ENCODE assay signal across 6 mouse cellular contexts in genomic region chr1:37524122-37524521, GRCm38 (mm10). TPM values are rescaled to one million over a fixed set of nuclear protein-coding genes. Genes with fewer than 3 reads are reported as not detected.
DNase-seq lines count a peak whose midpoint lies in the region; ATAC-seq and TF ChIP-seq lines count a peak whose summit lies in the region.
"Not testable (repeated sequence)": the region's sequence is repeated elsewhere in the genome, so short reads cannot be mapped to it uniquely, and the experiment has no call there.

No protein-coding gene starts in this region.

- 76% methylated on average over 4 of the region's 4 CpGs for WGBS in intestine, embryonic 15.5 days
- WGBS in intestine, postnatal 0 days = 50% methylated on average over 4 of the region's 4 CpGs
- 62% methylated on average over 4 of the region's 4 CpGs for WGBS in lung, postnatal 0 days
- WGBS in small intestine, adult 2 months = 45% methylated on average over 4 of the region's 4 CpGs
- WGBS in stomach, embryonic 15.5 days = 70% methylated on average over 4 of the region's 4 CpGs
- 52% methylated on average over 4 of the region's 4 CpGs for WGBS in stomach, postnatal 0 days

- H3K4me2 ChIP-seq in intestine, embryonic 15.5 days (replicated peaks); intestine, postnatal 0 days (replicated peaks; ENCODE audit: low read depth); lung, postnatal 0 days (replicated peaks; ENCODE audit: low read depth, low read length); stomach, embryonic 15.5 days; stomach, postnatal 0 days (replicated peaks; ENCODE audit: low read depth): not testable (repeated sequence)

- 0 out of 2 replicates have a peak overlapping the region, but pooled peaks have one; percentile 41 for H3K27ac ChIP-seq in intestine, embryonic 15.5 days
- H3K27ac ChIP-seq in intestine, postnatal 0 days (ENCODE audit: low read depth, low read length) = peak overlapping the region; percentile 90
- not testable (repeated sequence) for H3K27ac ChIP-seq in lung, postnatal 0 days (ENCODE audit: low read length); stomach, embryonic 15.5 days; stomach, postnatal 0 days (replicated peaks)
- peak overlapping the region; percentile 99 for H3K27ac ChIP-seq in small intestine, adult 2 months (ENCODE audit: insufficient read depth, low read depth, low read length)

- not testable (repeated sequence) for H3K9me3 ChIP-seq in intestine, embryonic 15.5 days; intestine, postnatal 0 days (ENCODE audit: control insufficient read depth); lung, postnatal 0 days (ENCODE audit: low read length); stomach, embryonic 15.5 days; stomach, postnatal 0 days (ENCODE audit: control insufficient read depth, low read length)

- not testable (repeated sequence) for H3K9ac ChIP-seq in intestine, embryonic 15.5 days; intestine, postnatal 0 days (ENCODE audit: low read depth, low read length); lung, postnatal 0 days (replicated peaks; ENCODE audit: low read depth); stomach, embryonic 15.5 days; stomach, postnatal 0 days (ENCODE audit: low read length)

- TF ChIP-seq CTCF in intestine, postnatal 0 days (IDR thresholded peaks at IDR 0.05; ENCODE audit: low read depth); lung, postnatal 0 days (IDR thresholded peaks at IDR 0.05); small intestine, adult 2 months (IDR thresholded peaks at IDR 0.05; ENCODE audit: extremely low read depth, insufficient read length, insufficient replicate concordance, low read depth, low read length); stomach, postnatal 0 days (IDR thresholded peaks at IDR 0.05; ENCODE audit: low read depth): not testable (repeated sequence)

- peak; percentile 32 for DNase-seq in lung, postnatal 0 days (ENCODE audit: low spot score)
- not testable (repeated sequence) for DNase-seq in stomach, postnatal 0 days (ENCODE audit: low spot score)

- not testable (repeated sequence) for TF ChIP-seq EP300 in lung, postnatal 0 days (IDR thresholded peaks at IDR 0.05); stomach, postnatal 0 days (optimal IDR thresholded peaks at IDR 0.05)

- not testable (repeated sequence) for H3K36me3 ChIP-seq in intestine, embryonic 15.5 days; intestine, postnatal 0 days (ENCODE audit: control insufficient read depth, insufficient read depth); lung, postnatal 0 days (ENCODE audit: insufficient read depth, low read length); stomach, embryonic 15.5 days; stomach, postnatal 0 days (ENCODE audit: control insufficient read depth, insufficient read depth, low read length)
- peaks cover 38% of the 10 kb centered on the region for H3K36me3 ChIP-seq in small intestine, adult 2 months (ENCODE audit: control insufficient read depth, insufficient read depth, low read length)

- H3K27me3 ChIP-seq in intestine, embryonic 15.5 days (replicated peaks); intestine, postnatal 0 days (replicated peaks; ENCODE audit: control insufficient read depth, insufficient read depth, low read length); lung, postnatal 0 days (replicated peaks; ENCODE audit: insufficient read depth, low read length); small intestine, adult 2 months (ENCODE audit: control insufficient read depth, insufficient read depth, low read length); stomach, embryonic 15.5 days (replicated peaks); stomach, postnatal 0 days (ENCODE audit: control insufficient read depth, insufficient read depth, low read length): not testable (repeated sequence)

- not testable (repeated sequence) for H3K4me1 ChIP-seq in intestine, embryonic 15.5 days (replicated peaks); lung, postnatal 0 days (ENCODE audit: insufficient read depth, low read depth, low read length); stomach, embryonic 15.5 days; stomach, postnatal 0 days (replicated peaks; ENCODE audit: control insufficient read depth, insufficient read depth)
- peaks cover 12% of the 10 kb centered on the region; the same call in 1 of the 2 replicates for H3K4me1 ChIP-seq in intestine, postnatal 0 days (replicated peaks; ENCODE audit: control insufficient read depth, insufficient read depth, low read length)
- H3K4me1 ChIP-seq in small intestine, adult 2 months (ENCODE audit: control insufficient read depth, insufficient read depth, insufficient read length, low read length) = peaks cover 44% of the 10 kb centered on the region; the same call in 1 of the 2 replicates

- not testable (repeated sequence) for H3K4me3 ChIP-seq in intestine, embryonic 15.5 days (replicated peaks); intestine, postnatal 0 days (ENCODE audit: low read depth, low read length); lung, postnatal 0 days (ENCODE audit: low read depth, low read length); small intestine, adult 2 months (ENCODE audit: low read depth, low read length); stomach, embryonic 15.5 days (replicated peaks); stomach, postnatal 0 days (ENCODE audit: low read depth, low read length)

- TF ChIP-seq POLR2A in small intestine, adult 2 months (IDR thresholded peaks at IDR 0.05; ENCODE audit: low read depth, low read length) = not testable (repeated sequence)

- peak; percentile 66 for ATAC-seq in intestine, embryonic 15.5 days
- peak; percentile 40 for ATAC-seq in intestine, postnatal 0 days
- ATAC-seq in lung, postnatal 0 days = peak; percentile 81
- peak; percentile 78 for ATAC-seq in stomach, embryonic 15.5 days (ENCODE audit: insufficient read depth, low FRiP score, low read depth)
- peak; percentile 89 for ATAC-seq in stomach, postnatal 0 days (ENCODE audit: low FRiP score, low TSS enrichment)

RNA-seq across cellular contexts. Expression of gene Mgat4a, which starts 16.7 kb away (rescaled TPM):
- 44.5 and 46.3 TPM in 2 replicates for polyA plus RNA-seq in intestine, embryonic 15.5 days (2015; fragmentation: Nextera tagmentation; extraction: Ambion mirVana)
- polyA plus RNA-seq in intestine, postnatal 0 days (2015; fragmentation: Nextera tagmentation; extraction: Ambion mirVana) = 59.1 and 64.0 TPM in 2 replicates
- 5.4 and 6.0 TPM in 2 replicates for polyA plus RNA-seq in lung, postnatal 0 days (2015; fragmentation: Nextera tagmentation; extraction: Ambion mirVana)
- polyA plus RNA-seq in small intestine, adult 2 months (2012; rRNA removed) = 21.6 and 53.3 TPM in 2 replicates
- 27.6 and 32.3 TPM in 2 replicates for polyA plus RNA-seq in stomach, embryonic 15.5 days (2015; fragmentation: Nextera tagmentation; extraction: Ambion mirVana)
- 13.7 and 13.8 TPM in 2 replicates for polyA plus RNA-seq in stomach, postnatal 0 days (2015; fragmentation: Nextera tagmentation; extraction: Ambion mirVana)
